ENCODE assay signal across 8 mouse cellular contexts in the genomic region with DNA sequence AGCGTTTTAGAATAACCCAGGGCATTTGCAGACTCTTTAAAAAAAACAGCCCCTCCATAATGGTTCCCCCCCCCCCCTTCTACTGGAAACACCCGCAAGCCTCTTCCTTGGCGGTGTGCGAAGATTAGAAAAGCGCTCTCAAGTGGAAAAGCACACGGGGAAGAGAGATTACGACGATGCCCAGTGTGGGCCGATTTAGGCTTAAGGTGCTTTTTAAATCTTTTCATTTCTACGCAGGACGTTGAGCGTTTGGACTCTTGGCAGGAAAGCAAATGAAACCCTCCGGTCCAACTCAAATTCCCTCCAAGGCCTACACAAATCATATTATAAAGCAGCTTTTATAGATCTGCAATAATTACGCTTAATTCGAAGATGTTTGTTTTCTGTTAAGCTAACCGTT. TPM values are rescaled to one million over a fixed set of nuclear protein-coding genes. Genes with fewer than 3 reads are reported as not detected.
DNase-seq lines count a peak whose midpoint lies in the region; ATAC-seq and TF ChIP-seq lines count a peak whose summit lies in the region.
"Had no signal": no experiment of that assay in that cellular context is flagged by ENCODE, and none has a peak within 500 bp of the region (broad histone marks: within the 10 kb centered on the region; RNA-seq: fewer than 3 reads in every experiment).

No protein-coding gene starts in this region.

- H3K27me3 ChIP-seq in liver, embryonic 11.5 days (replicated peaks; ENCODE audit: control insufficient read depth, insufficient read depth, low read length): peaks cover 26% of the 10 kb centered on the region
- 0 out of 2 replicates have a peak, but pooled peaks cover 2% of the 10 kb centered on the region for H3K27me3 ChIP-seq in forebrain, embryonic 14.5 days (replicated peaks; ENCODE audit: control insufficient read depth, insufficient read depth, low read length)
- no peaks in the 10 kb centered on the region for H3K27me3 ChIP-seq in limb, embryonic 13.5 days

- H3K4me3 ChIP-seq in liver, embryonic 11.5 days (ENCODE audit: low read depth, low read length): no peak overlapping the region
- H3K4me3 ChIP-seq in forebrain, embryonic 14.5 days (ENCODE audit: low read depth, low read length): peak overlapping the region; percentile 25
- H3K4me3 ChIP-seq in limb, embryonic 13.5 days: peak overlapping the region; percentile 43
- H3K4me3 ChIP-seq in olfactory bulb, adult 2 months (ENCODE audit: insufficient read depth, low read depth, low read length): peak overlapping the region; percentile 30; the same call in 1 of the 2 replicates

- no peaks in the 10 kb centered on the region for H3K9me3 ChIP-seq in liver, embryonic 11.5 days (ENCODE audit: control insufficient read depth, low read length)
- H3K9me3 ChIP-seq in forebrain, embryonic 14.5 days (replicated peaks; ENCODE audit: control insufficient read depth, low read length): no peaks in the 10 kb centered on the region
- no peaks in the 10 kb centered on the region for H3K9me3 ChIP-seq in limb, embryonic 13.5 days

- H3K27ac ChIP-seq in liver, embryonic 11.5 days (ENCODE audit: low read depth, low read length): no peak overlapping the region
- H3K27ac ChIP-seq in forebrain, embryonic 14.5 days (ENCODE audit: low read depth, low read length): peak overlapping the region; percentile 18; the same call in 1 of the 2 replicates
- peak overlapping the region; percentile 97 for H3K27ac ChIP-seq in limb, embryonic 13.5 days
- H3K27ac ChIP-seq in olfactory bulb, adult 2 months (ENCODE audit: insufficient read depth, low read depth, low read length): no peak overlapping the region

- ATAC-seq in liver, embryonic 11.5 days (replicated peaks; ENCODE audit: low FRiP score): no peak
- peak; percentile 35; the same call in 1 of the 2 replicates for ATAC-seq in forebrain, embryonic 14.5 days
- ATAC-seq in limb, embryonic 13.5 days (ENCODE audit: low FRiP score, low read depth): no peak

- TF ChIP-seq POLR2A in olfactory bulb, adult 2 months (IDR thresholded peaks at IDR 0.05; ENCODE audit: insufficient read depth, low read depth, low read length): no peak

- H3K4me1 ChIP-seq in liver, embryonic 11.5 days (replicated peaks; ENCODE audit: control insufficient read depth, insufficient read depth, low read length): no peaks in the 10 kb centered on the region
- peaks cover 23% of the 10 kb centered on the region for H3K4me1 ChIP-seq in forebrain, embryonic 14.5 days (ENCODE audit: control insufficient read depth, insufficient read depth, low read length)
- H3K4me1 ChIP-seq in limb, embryonic 13.5 days: peaks cover 57% of the 10 kb centered on the region
- H3K4me1 ChIP-seq in olfactory bulb, adult 2 months (ENCODE audit: control insufficient read depth, insufficient read depth, low read length): peaks cover 13% of the 10 kb centered on the region

- H3K4me2 ChIP-seq in liver, embryonic 11.5 days: peak overlapping the region; percentile 54
- peak overlapping the region; percentile 59 for H3K4me2 ChIP-seq in forebrain, embryonic 14.5 days (ENCODE audit: low read length)
- H3K4me2 ChIP-seq in limb, embryonic 13.5 days (replicated peaks): peak overlapping the region; percentile 74

- DNase-seq in liver, embryonic 11.5 days (ENCODE audit: low spot score): no peak
- DNase-seq in liver: no peak
- DNase-seq in forebrain, embryonic 14.5 days (ENCODE audit: low spot score): peak; percentile 38
- no peak for DNase-seq in embryo, embryonic 11 days
- no peak for DNase-seq in ovary, postnatal 36 days (ENCODE audit: low spot score)
- DNase-seq: layer of hippocampus, adult 9-11 months had no signal

- no peaks in the 10 kb centered on the region for H3K36me3 ChIP-seq in liver, embryonic 11.5 days (ENCODE audit: control insufficient read depth, insufficient read depth, low read length)
- H3K36me3 ChIP-seq in forebrain, embryonic 14.5 days (ENCODE audit: control insufficient read depth, insufficient read depth, low read length): no peaks in the 10 kb centered on the region
- H3K36me3 ChIP-seq in limb, embryonic 13.5 days: no peaks in the 10 kb centered on the region

- WGBS in liver, embryonic 11.5 days: 31% methylated on average over 16 of the region's 16 CpGs
- 9% methylated on average over 16 of the region's 16 CpGs for WGBS in forebrain, embryonic 14.5 days
- 8% methylated on average over 16 of the region's 16 CpGs for WGBS in limb, embryonic 13.5 days
- WGBS in olfactory bulb, adult 2 months: 12% methylated on average over 16 of the region's 16 CpGs

- H3K9ac ChIP-seq in liver, embryonic 11.5 days (ENCODE audit: low read depth, low read length): no peak overlapping the region
- peak overlapping the region; percentile 48 for H3K9ac ChIP-seq in forebrain, embryonic 14.5 days (ENCODE audit: low read length)
- H3K9ac ChIP-seq in limb, embryonic 13.5 days: peak overlapping the region; percentile 35

- no peak for TF ChIP-seq CTCF in olfactory bulb, adult 2 months (IDR thresholded peaks at IDR 0.05; ENCODE audit: insufficient read depth, low read depth, low read length)

RNA-seq across cellular contexts. Expression of gene Axin2, which starts 29.6 kb away (rescaled TPM):
- polyA plus RNA-seq in liver, embryonic 11.5 days (2014; fragmentation: Nextera tagmentation; extraction: Ambion mirVana): 1.7 and 2.3 TPM in 2 replicates
- 7.8 and 9.4 TPM in 2 replicates for polyA plus RNA-seq in forebrain, embryonic 14.5 days (2014; fragmentation: Nextera tagmentation; extraction: Ambion mirVana)
- polyA plus RNA-seq in limb, embryonic 13.5 days (2015; fragmentation: Nextera tagmentation; extraction: Ambion mirVana): 18.1 and 19.7 TPM in 2 replicates
- not detected in 2 replicates for polyA plus RNA-seq in olfactory bulb, adult 2 months (2012; ENCODE audit: insufficient read depth, insufficient read length, low replicate concordance, missing spikeins)

Comparison
In these comparisons a context has a peak if more than half of its experiments do, and no peak if none do; other contexts are left out.
1. H3K27ac ChIP-seq: peak in forebrain, embryonic 14.5 days (single experiment) and limb, embryonic 13.5 days (single experiment); none in liver, embryonic 11.5 days (single experiment) and olfactory bulb, adult 2 months (single experiment).
2. Peak in every context shown above with its lines, with median percentiles within 50 percentile points of each other: H3K4me2 ChIP-seq.